Mouse (Mus musculus) hindbrain, postnatal 0 days (tissue): Measurements from ENCODE around the gene Foxk1. TPM values are rescaled to one million over a fixed set of nuclear protein-coding genes. Genes with fewer than 3 reads are reported as not detected.

Experiments used
- ATAC-seq: fragments of 200-750 bp; cut with Nextera tagmentation; 2 replicates; pipeline ENCODE4 v1.8.0; 2017; ENCODE audit warnings: mild to moderate bottlenecking, moderate TSS enrichment, moderate library complexity
- DNase-seq: peaks from one replicate; pipeline ENCODE4 v3.0.0-alpha.2; 2015; ENCODE audit warnings: low spot score
- H3K27ac ChIP-seq: fragments of 300-500 bp; sonication (generic); 2 replicates; pipeline ENCODE4 v1.5.1; 2014; ENCODE audit warnings: mild to moderate bottlenecking
- H3K27me3 ChIP-seq: fragments of 300-500 bp; sonication (generic); 2 replicates; pipeline ENCODE4 v1.6.1; 2014; ENCODE audit warnings: low read length, mixed read lengths; ENCODE audit not compliant: insufficient read depth
- H3K36me3 ChIP-seq: fragments of 300-500 bp; sonication (generic); 2 replicates; pipeline ENCODE4 v1.6.1; 2014; ENCODE audit warnings: low read length, mixed read lengths; ENCODE audit not compliant: insufficient read depth
- H3K4me1 ChIP-seq: fragments of 300-500 bp; sonication (generic); 2 replicates; pipeline ENCODE4 v1.6.1; 2014; ENCODE audit warnings: antibody characterized with exemption, low read length, mixed read lengths; ENCODE audit not compliant: insufficient read depth
- H3K4me2 ChIP-seq: fragments of 300-500 bp; sonication (generic); 2 replicates; pipeline ENCODE4 v1.6.1; 2014; ENCODE audit warnings: low read depth, mild to moderate bottlenecking, low read length, moderate library complexity, mixed read lengths
- H3K4me3 ChIP-seq: fragments of 300-500 bp; sonication (generic); 2 replicates; pipeline ENCODE4 v1.5.1; 2014; ENCODE audit warnings: low read length
- H3K9ac ChIP-seq: fragments of 300-500 bp; sonication (generic); replicated peaks from 2 replicates; pipeline ENCODE4 v1.6.1; 2014; ENCODE audit warnings: mild to moderate bottlenecking, low read length, moderate library complexity, mixed read lengths
- H3K9me3 ChIP-seq: fragments of 300-500 bp; sonication (generic); 2 replicates; pipeline ENCODE4 v1.6.1; 2016; ENCODE audit warnings: low read length, mixed read lengths
- CTCF ChIP-seq: IDR thresholded peaks from 2 replicates; pipeline ENCODE4 v1.5.1; 2016; ENCODE audit warnings: antibody characterized with exemption, control low read depth, low read depth
- WGBS: fragments of 180-500 bp; shearing (Covaris S2); extraction: QIAGEN DNeasy Blood & Tissue Kit; methylation state at CpG from one replicate; pipeline ENCODE4 v1.1.7; 2014; 5-methylcytosine and 5-hydroxymethylcytosine counted together
- polyA plus RNA-seq: library from polyadenylated mRNA; unstranded; fragments of >200 nt; fragmentation: Nextera tagmentation; extraction: Ambion mirVana; gene quantifications from 2 replicates; pipeline ENCODE4 v1.2.1, GENCODE M21; 2015
- total RNA-seq: library from RNA; depleted of rRNA; stranded (reverse); fragments of >200 nt; gene quantifications from 2 replicates; pipeline ENCODE4 v1.2.3, GENCODE M21; 2014

Gene Foxk1
- total and polyA plus RNA-seq, 2 experiments from 2014 or later, result 4.6 to 23.3 TPM

GRCm38 (mm10) chr5:142441332-142442044 is 40.2 kb downstream of the Foxk1 start:
- DNase-seq (no peak), ATAC-seq (no peak)
- 52% methylated on average over 22 of the region's 22 CpGs for WGBS
- TF ChIP-seq CTCF, result no peak
- Histone ChIP-seq H3K36me3 (0 out of 2 replicates have a peak, but pooled peaks cover 4% of the 10 kb centered on the region), H3K4me2 (peak overlapping the region; percentile 57; the same call in 1 of the 2 replicates), H3K9ac (no peak overlapping the region), H3K9me3 (no peaks in the 10 kb centered on the region), H3K4me3 (no peak overlapping the region), H3K4me1 (peaks cover 13% of the 10 kb centered on the region), H3K27ac (peak overlapping the region; percentile 27), H3K27me3 (no peaks in the 10 kb centered on the region)

- 0 out of 2 replicates have a peak, but pooled peaks cover 4% of the 10 kb centered on the region for H3K36me3 ChIP-seq
- no peaks in the 10 kb centered on the region for H3K27me3 ChIP-seq
- no peak for DNase-seq
- H3K27ac ChIP-seq, result no peak overlapping the region
- no peak overlapping the region for H3K4me3 ChIP-seq
- peaks cover 13% of the 10 kb centered on the region for H3K4me1 ChIP-seq
- no peak for TF ChIP-seq CTCF
- no peaks in the 10 kb centered on the region for H3K9me3 ChIP-seq
- ATAC-seq, result no peak
- no peak overlapping the region for H3K9ac ChIP-seq
- no peak overlapping the region for H3K4me2 ChIP-seq
- WGBS, result 77% methylated on average over 7 of the region's 7 CpGs
Measured at GRCm38 (mm10) chr5:142442045-142442440, 40.7 kb downstream of the Foxk1 start.

GRCm38 (mm10) chr5:142443514-142443913 is 42.2 kb downstream of the Foxk1 start:
- DNase-seq (no peak), ATAC-seq (no peak)
- Histone ChIP-seq H3K9me3 (no peaks in the 10 kb centered on the region), H3K27me3 (no peaks in the 10 kb centered on the region), H3K4me2 (no peak overlapping the region), H3K27ac (no peak overlapping the region), H3K4me1 (peaks cover 20% of the 10 kb centered on the region), H3K9ac (no peak overlapping the region), H3K4me3 (no peak overlapping the region), H3K36me3 (no peaks in the 10 kb centered on the region)
- no peak for TF ChIP-seq CTCF
- 60% methylated on average over 15 of the region's 15 CpGs for WGBS

- Histone ChIP-seq H3K36me3 (no peaks in the 10 kb centered on the region), H3K4me1 (peaks cover 20% of the 10 kb centered on the region), H3K27me3 (no peaks in the 10 kb centered on the region), H3K27ac (no peak overlapping the region), H3K4me2 (no peak overlapping the region), H3K9ac (no peak overlapping the region), H3K4me3 (no peak overlapping the region), H3K9me3 (no peaks in the 10 kb centered on the region)
- no peak for TF ChIP-seq CTCF
- WGBS, result 75% methylated on average over 14 of the region's 14 CpGs
- ATAC-seq (no peak), DNase-seq (no peak)
Measured at GRCm38 (mm10) chr5:142443994-142444393, 42.7 kb downstream of the Foxk1 start.

DNA sequence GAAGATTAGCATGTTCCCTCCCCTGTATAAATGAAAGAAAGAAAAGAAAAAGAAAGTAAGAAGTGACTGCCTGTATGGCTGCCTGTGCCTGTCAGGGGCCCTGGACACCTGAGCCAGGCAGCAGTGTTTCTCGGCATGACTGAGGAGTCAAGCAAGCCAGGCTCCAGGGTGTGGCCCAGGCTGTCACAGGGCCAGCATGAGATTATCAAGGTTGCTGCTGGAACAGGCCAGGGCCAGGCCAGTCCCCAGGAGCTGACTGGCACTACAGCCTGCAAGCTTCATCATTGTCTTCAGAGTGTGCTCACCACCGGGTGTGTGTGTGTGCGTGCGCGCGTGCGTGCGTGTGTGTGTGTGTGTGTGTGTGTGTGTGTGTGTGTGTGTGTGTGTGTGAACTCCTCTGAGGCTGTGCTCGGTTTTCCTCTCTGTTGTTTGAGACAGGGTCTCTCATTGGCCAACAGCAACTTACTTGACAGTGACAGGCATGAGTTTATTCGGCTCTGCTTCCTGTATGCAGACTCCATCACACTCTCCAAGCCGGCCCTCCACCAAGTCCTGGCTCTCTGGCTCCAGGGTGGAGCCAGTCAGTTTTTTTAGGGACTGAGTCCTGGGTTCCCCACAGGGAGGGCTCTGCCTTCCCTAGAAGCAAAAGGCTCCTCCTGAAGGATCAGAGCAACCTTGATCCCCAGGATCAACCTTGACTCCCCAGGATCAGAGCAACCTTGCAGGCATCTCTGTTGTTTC is 43.7 kb downstream of the Foxk1 start:
- Histone ChIP-seq H3K4me1 (peaks cover 18% of the 10 kb centered on the region), H3K27me3 (no peaks in the 10 kb centered on the region), H3K9ac (no peak overlapping the region), H3K4me3 (no peak overlapping the region), H3K4me2 (no peak overlapping the region), H3K27ac (no peak overlapping the region), H3K9me3 (no peaks in the 10 kb centered on the region), H3K36me3 (no peaks in the 10 kb centered on the region)
- no peak for TF ChIP-seq CTCF
- DNase-seq, result no peak
- WGBS, result 60% methylated on average over 11 of the region's 11 CpGs
- no peak for ATAC-seq

GRCm38 (mm10) chr5:142445709-142446108 is 44.4 kb downstream of the Foxk1 start:
- no peak overlapping the region for H3K27ac ChIP-seq
- peak; percentile 28 for DNase-seq
- peak overlapping the region; percentile 30; the same call in 1 of the 2 replicates for H3K9ac ChIP-seq
- 37% methylated on average over 8 of the region's 8 CpGs for WGBS
- ATAC-seq, result 0 out of 2 replicates have a peak, but pooled peaks have one; percentile 8
- peak; percentile 17; the same call in 1 of the 2 replicates for TF ChIP-seq CTCF
- H3K27me3 ChIP-seq, result no peaks in the 10 kb centered on the region
- no peak overlapping the region for H3K4me3 ChIP-seq
- no peaks in the 10 kb centered on the region for H3K9me3 ChIP-seq
- H3K4me2 ChIP-seq, result no peak overlapping the region
- 0 out of 2 replicates have a peak, but pooled peaks cover under 1% of the 10 kb centered on the region for H3K36me3 ChIP-seq
- peaks cover 15% of the 10 kb centered on the region for H3K4me1 ChIP-seq
